Mouse (Mus musculus) T-helper 1 cell (primary cell): ENCODE results near the gene Fam169b.
"Not testable (repeated sequence)": the region's sequence is repeated elsewhere in the genome, so short reads cannot be mapped to it uniquely, and the experiment has no call there.

ENCODE experiments used
- in situ Hi-C: fragments of 300-600 bp; cut with MboI, MseI; formaldehyde crosslinking; loops from one replicate; pipeline ENCODE4 v1.15.1; 2025; ENCODE audit warnings: high pct_unique_total_duplicates

Fam169b gene

GRCm38 (mm10) chr7:68264028-68264453 is 9.6 kb upstream of the Fam169b start, which contains the start of gene Pgpep1l:
TSS of gene Pgpep1l (minus strand) at chr7:68264233.
- in situ Hi-C loops, result no loop called here

- in situ Hi-C loops, result no loop called here
These were observed 9.1 kb upstream of the Fam169b start for GRCm38 (mm10) chr7:68264531-68264930.

- in situ Hi-C loops, result no loop called here
These were observed 8.2 kb upstream of the Fam169b start for GRCm38 (mm10) chr7:68265391-68265790.

- in situ Hi-C loops, result no loop called here
These were observed 6.9 kb upstream of the Fam169b start for GRCm38 (mm10) chr7:68266691-68267090.

GRCm38 (mm10) chr7:68270551-68270950 is 3.1 kb upstream of the Fam169b start:
- in situ Hi-C loops, result no loop called here

GRCm38 (mm10) chr7:68271816-68272215 is 1.8 kb upstream of the Fam169b start:
- in situ Hi-C loops, result no loop called here

- in situ Hi-C loops, result no loop called here
These were observed 1.0 kb upstream of the Fam169b start for GRCm38 (mm10) chr7:68272607-68273006.

GRCm38 (mm10) chr7:68274218-68274617 is 579 bp downstream of the Fam169b start:
- in situ Hi-C loops, result no loop called here

- in situ Hi-C loops, result no loop called here
These were observed 1.3 kb downstream of the Fam169b start for GRCm38 (mm10) chr7:68274951-68275350.

GRCm38 (mm10) chr7:68275445-68275837 is 1.8 kb downstream of the Fam169b start:
- in situ Hi-C loops, result not testable (repeated sequence)

- in situ Hi-C loops, result no loop called here
These were observed 2.4 kb downstream of the Fam169b start for GRCm38 (mm10) chr7:68275838-68276731.

GRCm38 (mm10) chr7:68277054-68277896 is 3.6 kb downstream of the Fam169b start:
- in situ Hi-C loops, result no loop called here

- in situ Hi-C loops, result no loop called here
These were observed 4.2 kb downstream of the Fam169b start for GRCm38 (mm10) chr7:68277897-68278270.

GRCm38 (mm10) chr7:68278385-68278784 is 4.7 kb downstream of the Fam169b start:
- in situ Hi-C loops, result no loop called here

- in situ Hi-C loops, result no loop called here
These were observed 5.3 kb downstream of the Fam169b start for GRCm38 (mm10) chr7:68278908-68279307.

GRCm38 (mm10) chr7:68279481-68279880 is 5.8 kb downstream of the Fam169b start:
- in situ Hi-C loops, result no loop called here

GRCm38 (mm10) chr7:68280352-68280869 is 6.8 kb downstream of the Fam169b start:
- in situ Hi-C loops, result no loop called here

GRCm38 (mm10) chr7:68281341-68281740 is 7.7 kb downstream of the Fam169b start:
- in situ Hi-C loops, result no loop called here

GRCm38 (mm10) chr7:68282304-68283132 is 8.9 kb downstream of the Fam169b start:
- in situ Hi-C loops, result no loop called here

- in situ Hi-C loops, result not testable (repeated sequence)
These were observed 9.5 kb downstream of the Fam169b start for GRCm38 (mm10) chr7:68283133-68283520.

GRCm38 (mm10) chr7:68283776-68284175 is 10.1 kb downstream of the Fam169b start:
- in situ Hi-C loops, result no loop called here
